Mouse (Mus musculus) kidney, adult 2 months (tissue): ENCODE results near the gene Plekho1.

ENCODE experiments used
- CTCF ChIP-seq: fragments of 200-500 bp; conservative IDR thresholded peaks from 2 replicates; pipeline ENCODE4 v1.5.1; 2011; ENCODE audit warnings: low read depth, mild to moderate bottlenecking, control low read depth, low read length, moderate library complexity, mixed read lengths; ENCODE audit not compliant: insufficient read depth, insufficient read length
- POLR2A ChIP-seq: fragments of 200-500 bp; IDR thresholded peaks from one replicate; pipeline ENCODE4 v1.6.1; 2011; ENCODE audit warnings: low read depth, low read length, control low read depth

DNA sequence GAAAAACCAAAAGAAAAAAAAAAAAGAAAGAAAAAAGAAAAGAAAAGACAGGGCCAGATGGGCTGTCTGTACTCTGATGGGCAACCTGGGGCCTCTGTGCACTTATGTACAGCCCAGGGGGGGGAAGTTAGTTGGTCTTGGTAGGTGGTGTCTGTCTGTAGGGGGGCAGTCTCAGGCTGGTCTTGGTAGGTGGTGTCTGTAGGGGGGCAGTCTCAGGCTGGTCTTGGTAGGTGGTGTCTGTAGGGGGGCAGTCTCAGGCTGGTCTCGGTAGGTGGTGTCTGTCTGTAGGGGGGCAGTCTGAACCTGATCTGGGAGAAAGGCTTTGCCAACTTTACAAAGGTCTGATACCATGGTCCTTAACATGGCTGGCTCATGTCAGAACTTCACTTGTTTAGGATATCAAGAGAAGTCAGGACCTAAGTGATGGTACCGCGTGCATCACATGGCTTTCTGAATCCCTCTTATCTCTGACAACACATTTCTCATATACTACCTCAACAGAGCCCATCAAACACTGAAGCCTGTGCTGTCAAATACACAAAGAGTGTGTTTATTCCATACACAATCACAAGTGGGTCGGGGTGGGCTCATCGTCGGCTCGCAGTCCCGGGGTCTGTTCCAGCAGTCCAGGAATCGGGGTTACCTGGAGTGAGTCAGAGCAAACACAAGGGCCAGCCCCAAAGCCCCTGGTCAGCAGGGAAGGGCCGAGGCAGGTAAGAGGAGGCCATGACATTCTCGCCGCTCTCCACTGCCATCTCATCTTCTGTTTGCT, 3.7 kb upstream of the Plekho1 start:
- TF ChIP-seq POLR2A: no peak
- TF ChIP-seq CTCF: no peak
